Mouse (Mus musculus) intestine, embryonic 14.5 days (tissue): ENCODE results near the gene Fpgt. TPM values are rescaled to one million over a fixed set of nuclear protein-coding genes. Genes with fewer than 3 reads are reported as not detected.

Experiments
- ATAC-seq: fragments of 200-750 bp; cut with Nextera tagmentation; replicated peaks from 2 replicates; pipeline ENCODE4 v1.8.0; 2017; ENCODE audit warnings: low read depth, moderate number of reproducible peaks, moderate TSS enrichment, moderate library complexity; ENCODE audit not compliant: low FRiP score, low TSS enrichment
- DNase-seq: peaks from one replicate; pipeline ENCODE4 v3.0.0-alpha.2; 2018; ENCODE audit warnings: low spot score
- H3K27ac ChIP-seq: fragments of 300-500 bp; sonication (generic); 2 replicates; pipeline ENCODE4 v1.5.1; 2014; ENCODE audit warnings: low read depth, mild to moderate bottlenecking, control low read depth
- H3K27me3 ChIP-seq: fragments of 300-500 bp; sonication (generic); replicated peaks from 2 replicates; pipeline ENCODE4 v1.6.1; 2014; ENCODE audit warnings: low read length, control low read depth; ENCODE audit not compliant: control insufficient read depth, insufficient read depth
- H3K36me3 ChIP-seq: fragments of 300-500 bp; sonication (generic); 2 replicates; pipeline ENCODE4 v1.6.1; 2014; ENCODE audit warnings: low read length, control low read depth; ENCODE audit not compliant: control insufficient read depth, insufficient read depth
- H3K4me1 ChIP-seq: fragments of 300-500 bp; sonication (generic); replicated peaks from 2 replicates; pipeline ENCODE4 v1.6.1; 2014; ENCODE audit warnings: low read length, control low read depth, mixed read lengths; ENCODE audit not compliant: control insufficient read depth, insufficient read depth
- H3K4me2 ChIP-seq: fragments of 300-500 bp; sonication (generic); 2 replicates; pipeline ENCODE4 v1.6.1; 2014; ENCODE audit warnings: low read length
- H3K4me3 ChIP-seq: fragments of 300-500 bp; sonication (generic); 2 replicates; pipeline ENCODE4 v1.5.1; 2014; ENCODE audit warnings: low read depth, low read length, control low read depth, mixed read lengths
- H3K9ac ChIP-seq: fragments of 300-500 bp; sonication (generic); 2 replicates; pipeline ENCODE4 v1.6.1; 2014; ENCODE audit warnings: mild to moderate bottlenecking, low read length
- H3K9me3 ChIP-seq: fragments of 300-500 bp; sonication (generic); 2 replicates; pipeline ENCODE4 v1.6.1; 2016; ENCODE audit warnings: low read length, control low read depth; ENCODE audit not compliant: control insufficient read depth
- WGBS: fragments of 180-500 bp; shearing (Covaris S2); extraction: QIAGEN DNeasy Blood & Tissue Kit; methylation state at CpG from one replicate; pipeline ENCODE4 v1.1.7; 2014; 5-methylcytosine and 5-hydroxymethylcytosine counted together
- polyA plus RNA-seq: library from polyadenylated mRNA; unstranded; fragments of >200 nt; fragmentation: Nextera tagmentation; extraction: Ambion mirVana; gene quantifications from 2 replicates; pipeline ENCODE4 v1.2.1, GENCODE M21; 2014

Fpgt gene
- polyA plus RNA-seq, 1 experiment from 2014 or later: 17.7 TPM

- Histone ChIP-seq H3K27ac (no peak overlapping the region), H3K4me2 (no peak overlapping the region), H3K4me1 (no peaks in the 10 kb centered on the region), H3K9ac (no peak overlapping the region), H3K4me3 (no peak overlapping the region), H3K36me3 (no peaks in the 10 kb centered on the region), H3K9me3 (no peaks in the 10 kb centered on the region), H3K27me3 (no peaks in the 10 kb centered on the region)
- WGBS: 74% methylated on average over 6 of the region's 6 CpGs
- ATAC-seq (no peak), DNase-seq (no peak)
Observed at GRCm38 (mm10) chr3:155058800-155059448, 34.3 kb downstream of the Fpgt start.

GRCm38 (mm10) chr3:155057566-155057965, 35.6 kb downstream of the Fpgt start:
- Histone ChIP-seq H3K36me3 (no peaks in the 10 kb centered on the region), H3K4me3 (no peak overlapping the region), H3K4me2 (no peak overlapping the region), H3K9ac (no peak overlapping the region), H3K27me3 (no peaks in the 10 kb centered on the region), H3K9me3 (no peaks in the 10 kb centered on the region), H3K4me1 (no peaks in the 10 kb centered on the region), H3K27ac (no peak overlapping the region)
- no peak for ATAC-seq
- DNase-seq: no peak

- ATAC-seq: no peak
- Histone ChIP-seq H3K36me3 (no peaks in the 10 kb centered on the region), H3K27ac (no peak overlapping the region), H3K4me1 (no peaks in the 10 kb centered on the region), H3K4me2 (no peak overlapping the region), H3K9me3 (no peaks in the 10 kb centered on the region), H3K9ac (no peak overlapping the region), H3K27me3 (no peaks in the 10 kb centered on the region), H3K4me3 (no peak overlapping the region)
- DNase-seq: no peak
Observed at GRCm38 (mm10) chr3:155056606-155057005, 36.6 kb downstream of the Fpgt start.

- Histone ChIP-seq H3K9ac (no peak within 1 kb of the TSS), H3K27me3 (no peaks in the 10 kb centered on the region), H3K4me2 (no peak within 1 kb of the TSS), H3K9me3 (no peaks in the 10 kb centered on the region), H3K4me1 (no peaks in the 10 kb centered on the region), H3K36me3 (no peaks in the 10 kb centered on the region), H3K4me3 (no peak within 1 kb of the TSS), H3K27ac (no peak within 1 kb of the TSS)
- ATAC-seq: no peak
- no peak for DNase-seq
- WGBS: 57% methylated on average over 6 of the region's 6 CpGs
Observed at GRCm38 (mm10) chr3:155055231-155055916, 37.8 kb downstream of the Fpgt start, which contains the start of gene Tnni3k. Tnni3k (minus strand) TSS chr3:155055407.

GRCm38 (mm10) chr3:155053189-155053588, 40.0 kb downstream of the Fpgt start:
- no peak for ATAC-seq
- Histone ChIP-seq H3K9ac (no peak overlapping the region), H3K27ac (no peak overlapping the region), H3K9me3 (no peaks in the 10 kb centered on the region), H3K27me3 (no peaks in the 10 kb centered on the region), H3K36me3 (no peaks in the 10 kb centered on the region), H3K4me2 (no peak overlapping the region), H3K4me3 (no peak overlapping the region), H3K4me1 (no peaks in the 10 kb centered on the region)
- 74% methylated on average over 1 of the region's 1 CpGs for WGBS
- DNase-seq: no peak

GRCm38 (mm10) chr3:155052021-155052420, 41.2 kb downstream of the Fpgt start:
- Histone ChIP-seq H3K9ac (no peak overlapping the region), H3K4me1 (no peaks in the 10 kb centered on the region), H3K4me3 (no peak overlapping the region), H3K36me3 (no peaks in the 10 kb centered on the region), H3K27me3 (no peaks in the 10 kb centered on the region), H3K4me2 (no peak overlapping the region), H3K27ac (no peak overlapping the region), H3K9me3 (no peaks in the 10 kb centered on the region)
- DNase-seq (no peak), ATAC-seq (no peak)

GRCm38 (mm10) chr3:155039012-155039836, 54.0 kb downstream of the Fpgt start:
- WGBS: 41% methylated on average over 1 of the region's 1 CpGs

More at GRCm38 (mm10) chr3:155039012-155039836, 54.0 kb downstream of the Fpgt start:
- ATAC-seq (no peak), DNase-seq (no peak)
- H3K4me1 ChIP-seq: no peaks in the 10 kb centered on the region
- H3K9ac ChIP-seq: no peak overlapping the region
- H3K4me2 ChIP-seq: no peak overlapping the region
- no peaks in the 10 kb centered on the region for H3K36me3 ChIP-seq
- no peak overlapping the region for H3K27ac ChIP-seq
- no peaks in the 10 kb centered on the region for H3K27me3 ChIP-seq
- no peak overlapping the region for H3K4me3 ChIP-seq
- no peaks in the 10 kb centered on the region for H3K9me3 ChIP-seq
